Comparison of ENCODE assay signal across 26 mouse cellular contexts in the genomic region with DNA sequence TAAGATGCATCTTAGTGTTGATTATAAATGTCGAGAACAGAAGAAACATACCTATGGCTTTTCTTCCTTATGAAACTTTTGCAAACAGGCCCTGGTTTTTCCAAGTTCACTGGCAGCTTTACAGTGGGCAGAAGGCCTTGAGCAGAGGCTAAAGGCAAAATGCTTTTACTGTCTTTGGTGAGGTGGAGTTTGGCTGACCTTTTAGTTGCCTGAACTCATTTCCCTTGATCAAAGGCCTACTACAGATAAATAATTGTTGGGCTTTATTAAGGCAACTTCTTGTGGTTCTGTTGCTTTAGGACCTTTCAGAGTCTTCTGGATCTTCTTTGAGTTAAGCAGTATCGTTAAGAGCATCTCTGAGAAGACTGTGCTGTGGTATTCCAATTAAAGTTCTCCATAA.
A peak's percentile ranks its signal among the peaks of the same experiment; 100 is the strongest.
DNase-seq lines count a peak whose midpoint lies in the region; ATAC-seq lines count a peak whose summit lies in the region.
"Had no signal": no experiment of that assay in that cellular context is flagged by ENCODE, and none has a peak within 500 bp of the region (broad histone marks: within the 10 kb centered on the region; RNA-seq: fewer than 3 reads in every experiment).

No protein-coding gene starts in this region.

- ATAC-seq in hindbrain, embryonic 11.5 days (ENCODE audit: low FRiP score) = no peak
- ATAC-seq: CD4-positive, CD25-positive, alpha-beta regulatory T cell, adult 4 months; forebrain, embryonic 14.5 days; forebrain, embryonic 16.5 days had no signal

- no peak overlapping the region for H3K9ac ChIP-seq in hindbrain, embryonic 11.5 days (ENCODE audit: low read depth, low read length)
- H3K9ac ChIP-seq: embryonic facial prominence, embryonic 13.5 days; embryonic facial prominence, embryonic 15.5 days; forebrain, embryonic 12.5 days had no signal

- peak; percentile 43 to 74 for DNase-seq in adrenal gland, adult (ENCODE audit: inconsistent age in 2 of 2, low spot score in 1 of 2)
- DNase-seq in adrenal gland, postnatal 4 days (ENCODE audit: low spot score in 2 of 2) = no peak
- DNase-seq in adrenal gland, adult 8-10 months = peak; percentile 33
- no peak for DNase-seq in adrenal gland, postnatal 14 days
- peak; percentile 9 for DNase-seq in heart, adult 11 months
- no peak for DNase-seq in heart, adult 18-20 months
- DNase-seq in Muller cell, postnatal 12 days (ENCODE audit: inconsistent ontology term) = peak; percentile 47
- no peak for DNase-seq in hindbrain, embryonic 11.5 days (ENCODE audit: low spot score)
- DNase-seq: B cell, adult 2 months; cerebellum, adult 11 months; cerebellum, adult 18-20 months; cerebellum, adult 8-10 months; cerebellum, adult 9-11 months; cerebellum, postnatal 14 days; cerebellum, postnatal 36 days; embryo, embryonic 11 days had no signal

- H3K9me3 ChIP-seq in hindbrain, embryonic 11.5 days (ENCODE audit: control insufficient read depth, low read length) = no peaks in the 10 kb centered on the region
- H3K9me3 ChIP-seq: embryonic facial prominence, embryonic 13.5 days; embryonic facial prominence, embryonic 15.5 days; forebrain, embryonic 10.5 days; forebrain, embryonic 12.5 days; G1E had no signal

- H3K27ac ChIP-seq in hindbrain, embryonic 11.5 days (ENCODE audit: low read depth, low read length) = no peak overlapping the region
- H3K27ac ChIP-seq: embryonic facial prominence, embryonic 13.5 days; embryonic facial prominence, embryonic 15.5 days; forebrain, embryonic 10.5 days; forebrain, embryonic 12.5 days had no signal

- H3K4me2 ChIP-seq in hindbrain, embryonic 11.5 days (replicated peaks; ENCODE audit: low read depth, low read length) = no peak overlapping the region
- H3K4me2 ChIP-seq: embryonic facial prominence, embryonic 13.5 days; embryonic facial prominence, embryonic 15.5 days; forebrain, embryonic 12.5 days had no signal

- H3K4me1 ChIP-seq in hindbrain, embryonic 11.5 days (replicated peaks; ENCODE audit: control insufficient read depth, insufficient read depth, low read length) = no peaks in the 10 kb centered on the region
- H3K4me1 ChIP-seq: embryonic facial prominence, embryonic 13.5 days; embryonic facial prominence, embryonic 15.5 days; forebrain, embryonic 10.5 days; forebrain, embryonic 12.5 days had no signal

- H3K27me3 ChIP-seq in hindbrain, embryonic 11.5 days (ENCODE audit: control insufficient read depth, insufficient read depth, low read length) = no peaks in the 10 kb centered on the region
- H3K27me3 ChIP-seq: CH12.LX; embryonic facial prominence, embryonic 13.5 days; embryonic facial prominence, embryonic 15.5 days; forebrain, embryonic 12.5 days had no signal

- WGBS in hindbrain, embryonic 11.5 days = 93% methylated on average over 2 of the region's 2 CpGs

- H3K4me3 ChIP-seq in hindbrain, embryonic 11.5 days (ENCODE audit: low read depth, low read length) = no peak overlapping the region
- H3K4me3 ChIP-seq: embryonic facial prominence, embryonic 13.5 days; embryonic facial prominence, embryonic 15.5 days; erythroblast, embryonic 14.5 days; forebrain, embryonic 10.5 days; forebrain, embryonic 12.5 days had no signal

- H3K36me3 ChIP-seq in hindbrain, embryonic 11.5 days (ENCODE audit: control insufficient read depth, insufficient read depth, low read length) = no peaks in the 10 kb centered on the region
- H3K36me3 ChIP-seq: embryonic facial prominence, embryonic 13.5 days; embryonic facial prominence, embryonic 15.5 days; forebrain, embryonic 10.5 days; forebrain, embryonic 12.5 days; G1E had no signal

Comparison
In these comparisons a context has a peak if more than half of its experiments do, and no peak if none do; other contexts are left out.
1. DNase-seq: peak in adrenal gland, adult (2 of 2), adrenal gland, adult 8-10 months (single experiment), heart, adult 11 months (single experiment) and Muller cell, postnatal 12 days (single experiment); none in adrenal gland, postnatal 4 days (0 of 2), adrenal gland, postnatal 14 days (single experiment), heart, adult 18-20 months (0 of 2) and hindbrain, embryonic 11.5 days (single experiment).